Mouse (Mus musculus) heart, adult 2 months (tissue): ENCODE measurements at regions not wholly inside any gene's neighbourhood (a gene's known extent, or its start where the extent isn't known, plus 50 kb on each side); places are given as distances from the start of the nearest gene placed in this dataset.

Experiments used
- CTCF ChIP-seq: fragments of 200-600 bp; IDR thresholded peaks from 2 replicates; pipeline ENCODE4 v1.8.1; 2022; ENCODE audit warnings: antibody characterized with exemption, mild to moderate bottlenecking, moderate library complexity
- POLR2A ChIP-seq: fragments of 200-500 bp; IDR thresholded peaks from 2 replicates; pipeline ENCODE4 v1.6.1; 2011; ENCODE audit warnings: mild to moderate bottlenecking, low read depth, low read length, control low read depth; ENCODE audit not compliant: insufficient read depth

DNA sequence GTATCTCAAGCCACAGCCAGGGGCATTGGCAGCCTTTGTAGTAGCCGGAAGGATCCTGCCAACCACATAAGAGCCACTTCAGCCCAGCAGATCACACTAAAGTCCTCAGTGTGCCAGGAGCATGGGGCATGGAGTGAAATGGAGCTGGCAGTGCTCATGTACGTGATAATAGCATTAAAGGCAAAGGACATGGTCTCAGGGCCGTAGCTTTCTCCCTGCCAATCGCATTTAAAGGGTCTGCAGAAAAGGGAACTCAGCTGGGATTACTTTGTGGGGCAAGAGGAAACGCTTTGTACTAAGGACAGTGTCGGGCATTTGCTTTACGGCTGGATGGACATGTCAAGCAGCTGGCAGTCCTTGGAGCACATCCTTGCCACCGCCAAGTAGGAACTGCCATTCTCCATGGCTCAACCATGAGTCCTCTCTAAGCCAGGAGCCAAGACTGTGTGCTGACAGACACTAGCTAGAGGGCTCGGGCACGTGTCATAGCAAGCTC, 502.5 kb upstream of the Gm10131 start:
- no peak for TF ChIP-seq CTCF
- TF ChIP-seq POLR2A: no peak
